Mouse (Mus musculus): ENCODE results near the gene Errfi1.

Errfi1 gene

GRCm38 (mm10) chr4:150909451-150910156 lies 55.9 kb downstream of the Errfi1 start:
- in situ Hi-C loops (cut with MboI; ENCODE audit: low sequenced_read_pairs), result no loop called here

GRCm38 (mm10) chr4:150910164-150910951 lies 56.6 kb downstream of the Errfi1 start:
- in situ Hi-C loops (cut with MboI; ENCODE audit: low sequenced_read_pairs), result no loop called here

- in situ Hi-C loops (cut with MboI; ENCODE audit: low sequenced_read_pairs), result no loop called here
Measured at GRCm38 (mm10) chr4:150913743-150914142, 60.0 kb downstream of the Errfi1 start.

- in situ Hi-C loops (cut with MboI; ENCODE audit: low sequenced_read_pairs), result no loop called here
Measured at GRCm38 (mm10) chr4:150914290-150914733, 60.6 kb downstream of the Errfi1 start, which contains the start of the genes Park7 and Tnfrsf9. Gene Park7, minus strand, starts transcription at chr4:150914437. Gene Tnfrsf9, plus strand, starts transcription at chr4:150914562.

GRCm38 (mm10) chr4:150915181-150915906 lies 61.6 kb downstream of the Errfi1 start:
- in situ Hi-C loops (cut with MboI; ENCODE audit: low sequenced_read_pairs), result no loop called here

GRCm38 (mm10) chr4:150917336-150918027 lies 63.8 kb downstream of the Errfi1 start:
- in situ Hi-C loops (cut with MboI; ENCODE audit: low sequenced_read_pairs), result no loop called here
